Mouse (Mus musculus): ENCODE measurements around the gene Thsd7a. TPM values are rescaled to one million over a fixed set of nuclear protein-coding genes. Genes with fewer than 3 reads are reported as not detected.

The Thsd7a gene
- polyA plus RNA-seq, 1 experiment from 2014 or later, result 0.24 TPM

DNA sequence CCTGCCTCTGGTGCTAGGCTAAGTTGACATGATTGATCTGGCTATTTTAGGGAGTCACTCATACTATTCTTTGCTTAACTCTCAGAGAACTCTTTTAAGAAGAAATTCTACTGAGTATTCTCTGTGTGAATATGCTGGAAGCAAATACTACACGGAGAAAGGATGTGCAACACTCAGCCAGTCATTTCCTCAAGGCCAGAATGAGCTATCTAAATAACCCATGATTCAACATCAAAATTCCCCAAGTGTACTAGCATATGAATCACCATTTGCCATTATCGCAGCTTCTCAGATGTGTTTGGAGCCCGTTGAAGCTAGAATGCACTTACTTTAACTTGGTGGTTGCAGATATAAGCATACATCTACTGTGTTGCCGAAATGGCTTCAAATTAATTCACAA is 147.0 kb downstream of the Thsd7a start:
- no peaks in the 10 kb centered on the region for H3K9me3 ChIP-seq (replicated peaks; ENCODE audit: control insufficient read depth, low read length)
- WGBS (ENCODE audit: insufficient replicate concordance), result 65% methylated on average over 4 of the region's 4 CpGs
- H3K4me1 ChIP-seq (ENCODE audit: control insufficient read depth, low read depth, low read length), result no peaks in the 10 kb centered on the region
- no peaks in the 10 kb centered on the region for H3K27me3 ChIP-seq (ENCODE audit: control insufficient read depth, insufficient read depth, low read depth, low read length)
- no peak for ATAC-seq (ENCODE audit: low read depth)
- no peak overlapping the region for H3K4me2 ChIP-seq (ENCODE audit: low read depth, low read length)
- no peak overlapping the region for H3K27ac ChIP-seq (ENCODE audit: low read length)
- H3K9ac ChIP-seq (ENCODE audit: low read depth, low read length), result no peak overlapping the region
- no peaks in the 10 kb centered on the region for H3K36me3 ChIP-seq (ENCODE audit: control insufficient read depth, insufficient read depth)
- H3K4me3 ChIP-seq (ENCODE audit: low read depth, low read length), result no peak overlapping the region

DNA sequence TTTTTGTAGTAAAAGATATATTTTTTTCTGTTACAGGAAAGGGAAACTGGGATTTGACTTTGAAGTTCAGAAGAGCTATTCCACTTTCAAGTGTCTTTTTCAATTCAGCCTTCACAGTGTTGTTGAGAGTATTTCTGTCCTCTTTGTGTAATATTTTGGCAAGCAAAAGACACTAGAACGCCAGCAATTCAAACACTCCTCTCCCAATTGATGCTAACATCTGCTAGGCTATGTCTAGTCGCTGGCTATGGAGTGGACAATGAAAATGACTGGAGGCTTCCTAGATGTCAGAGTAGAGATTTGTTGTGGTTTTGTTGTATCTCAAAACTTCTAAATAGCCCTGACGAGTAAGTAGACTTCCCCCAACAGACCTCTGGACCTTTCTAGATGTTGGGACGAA is 164.8 kb downstream of the Thsd7a start:
- WGBS (ENCODE audit: insufficient replicate concordance), result 46% methylated on average over 4 of the region's 4 CpGs
- no peaks in the 10 kb centered on the region for H3K4me1 ChIP-seq (ENCODE audit: control insufficient read depth, low read depth, low read length)
- no peak overlapping the region for H3K4me2 ChIP-seq (ENCODE audit: low read depth, low read length)
- H3K9me3 ChIP-seq (replicated peaks; ENCODE audit: control insufficient read depth, low read length), result no peaks in the 10 kb centered on the region
- no peak for ATAC-seq (ENCODE audit: low read depth)
- H3K9ac ChIP-seq (ENCODE audit: low read depth, low read length), result no peak overlapping the region
- H3K36me3 ChIP-seq (ENCODE audit: control insufficient read depth, insufficient read depth), result no peaks in the 10 kb centered on the region
- H3K27me3 ChIP-seq (ENCODE audit: control insufficient read depth, insufficient read depth, low read depth, low read length), result no peaks in the 10 kb centered on the region
- no peak overlapping the region for H3K27ac ChIP-seq (ENCODE audit: low read length)
- H3K4me3 ChIP-seq (ENCODE audit: low read depth, low read length), result no peak overlapping the region

DNA sequence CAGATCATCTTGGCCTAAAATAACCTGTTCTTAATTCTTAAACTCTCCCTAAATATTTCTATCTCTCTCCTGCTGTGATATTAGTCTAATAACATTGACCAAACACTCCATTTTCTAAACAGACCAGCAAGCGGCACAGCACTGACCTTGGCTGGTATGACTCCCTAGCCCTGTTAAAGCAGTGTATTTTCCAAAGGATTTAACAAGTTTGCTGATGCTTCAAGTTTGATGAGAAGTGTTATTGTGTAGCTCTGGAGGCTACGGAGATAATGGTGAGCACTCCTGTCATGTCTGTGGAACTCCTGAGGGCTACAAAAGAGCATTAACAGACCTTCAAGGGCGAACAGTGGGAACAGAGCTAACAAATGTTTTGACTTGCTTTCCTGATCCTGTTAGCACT is 168.1 kb downstream of the Thsd7a start:
- WGBS (ENCODE audit: insufficient replicate concordance), result 57% methylated on average over 3 of the region's 3 CpGs
- Histone ChIP-seq H3K9ac (ENCODE audit: low read depth, low read length) (no peak overlapping the region), H3K4me2 (ENCODE audit: low read depth, low read length) (no peak overlapping the region), H3K27ac (ENCODE audit: low read length) (no peak overlapping the region), H3K4me3 (ENCODE audit: low read depth, low read length) (no peak overlapping the region), H3K9me3 (replicated peaks; ENCODE audit: control insufficient read depth, low read length) (no peaks in the 10 kb centered on the region), H3K27me3 (ENCODE audit: control insufficient read depth, insufficient read depth, low read depth, low read length) (no peaks in the 10 kb centered on the region), H3K36me3 (ENCODE audit: control insufficient read depth, insufficient read depth) (no peaks in the 10 kb centered on the region), H3K4me1 (ENCODE audit: control insufficient read depth, low read depth, low read length) (no peaks in the 10 kb centered on the region)
- no peak for ATAC-seq (ENCODE audit: low read depth)

- H3K9me3 ChIP-seq (replicated peaks; ENCODE audit: control insufficient read depth, low read length), result no peaks in the 10 kb centered on the region
- WGBS (ENCODE audit: insufficient replicate concordance), result 48% methylated on average over 6 of the region's 6 CpGs
- no peaks in the 10 kb centered on the region for H3K36me3 ChIP-seq (ENCODE audit: control insufficient read depth, insufficient read depth)
- no peaks in the 10 kb centered on the region for H3K4me1 ChIP-seq (ENCODE audit: control insufficient read depth, low read depth, low read length)
- no peaks in the 10 kb centered on the region for H3K27me3 ChIP-seq (ENCODE audit: control insufficient read depth, insufficient read depth, low read depth, low read length)
- no peak overlapping the region for H3K4me2 ChIP-seq (ENCODE audit: low read depth, low read length)
- no peak for ATAC-seq (ENCODE audit: low read depth)
- no peak overlapping the region for H3K9ac ChIP-seq (ENCODE audit: low read depth, low read length)
- H3K27ac ChIP-seq (ENCODE audit: low read length), result no peak overlapping the region
- H3K4me3 ChIP-seq (ENCODE audit: low read depth, low read length), result no peak overlapping the region
These were observed 173.5 kb downstream of the Thsd7a start for GRCm38 (mm10) chr6:12575619-12576216.

DNA sequence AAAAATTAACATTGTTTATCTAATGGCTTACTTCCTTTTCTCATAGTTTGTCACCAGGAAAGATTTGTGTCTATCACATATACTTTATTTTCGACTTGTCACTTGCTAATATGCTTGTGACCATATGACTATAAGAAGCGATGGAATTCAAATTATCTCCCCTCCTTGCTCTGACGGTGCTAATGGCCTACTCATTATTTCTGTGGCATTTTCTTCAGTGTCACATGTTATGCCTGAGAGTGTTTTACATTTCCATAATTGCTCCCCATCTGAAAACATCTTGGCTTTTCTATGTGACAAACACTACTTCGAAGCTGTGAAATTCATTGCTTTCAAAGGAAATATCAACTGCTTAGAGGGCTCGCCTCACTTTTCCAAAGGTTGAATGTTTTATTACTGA is 177.0 kb downstream of the Thsd7a start:
- Histone ChIP-seq H3K27me3 (ENCODE audit: control insufficient read depth, insufficient read depth, low read depth, low read length) (no peaks in the 10 kb centered on the region), H3K27ac (ENCODE audit: low read length) (no peak overlapping the region), H3K9ac (ENCODE audit: low read depth, low read length) (no peak overlapping the region), H3K4me3 (ENCODE audit: low read depth, low read length) (no peak overlapping the region), H3K36me3 (ENCODE audit: control insufficient read depth, insufficient read depth) (no peaks in the 10 kb centered on the region), H3K4me1 (ENCODE audit: control insufficient read depth, low read depth, low read length) (no peaks in the 10 kb centered on the region), H3K4me2 (ENCODE audit: low read depth, low read length) (no peak overlapping the region), H3K9me3 (replicated peaks; ENCODE audit: control insufficient read depth, low read length) (no peaks in the 10 kb centered on the region)
- WGBS (ENCODE audit: insufficient replicate concordance), result 69% methylated on average over 5 of the region's 5 CpGs
- ATAC-seq (ENCODE audit: low read depth), result no peak

GRCm38 (mm10) chr6:12565136-12565535 is 184.1 kb downstream of the Thsd7a start:
- Histone ChIP-seq H3K4me3 (ENCODE audit: low read depth, low read length) (no peak overlapping the region), H3K9ac (ENCODE audit: low read depth, low read length) (no peak overlapping the region), H3K4me2 (ENCODE audit: low read depth, low read length) (no peak overlapping the region), H3K27ac (ENCODE audit: low read length) (no peak overlapping the region), H3K4me1 (ENCODE audit: control insufficient read depth, low read depth, low read length) (no peaks in the 10 kb centered on the region), H3K9me3 (replicated peaks; ENCODE audit: control insufficient read depth, low read length) (no peaks in the 10 kb centered on the region), H3K27me3 (ENCODE audit: control insufficient read depth, insufficient read depth, low read depth, low read length) (no peaks in the 10 kb centered on the region), H3K36me3 (ENCODE audit: control insufficient read depth, insufficient read depth) (no peaks in the 10 kb centered on the region)
- 45% methylated on average over 4 of the region's 4 CpGs for WGBS (ENCODE audit: insufficient replicate concordance)
- ATAC-seq (ENCODE audit: low read depth), result no peak

GRCm38 (mm10) chr6:12562336-12562735 is 186.9 kb downstream of the Thsd7a start:
- no peak overlapping the region for H3K9ac ChIP-seq (ENCODE audit: low read depth, low read length)
- no peaks in the 10 kb centered on the region for H3K27me3 ChIP-seq (ENCODE audit: control insufficient read depth, insufficient read depth, low read depth, low read length)
- no peaks in the 10 kb centered on the region for H3K9me3 ChIP-seq (replicated peaks; ENCODE audit: control insufficient read depth, low read length)
- no peak overlapping the region for H3K4me3 ChIP-seq (ENCODE audit: low read depth, low read length)
- H3K4me1 ChIP-seq (ENCODE audit: control insufficient read depth, low read depth, low read length), result no peaks in the 10 kb centered on the region
- H3K27ac ChIP-seq (ENCODE audit: low read length), result no peak overlapping the region
- no peak overlapping the region for H3K4me2 ChIP-seq (ENCODE audit: low read depth, low read length)
- no peaks in the 10 kb centered on the region for H3K36me3 ChIP-seq (ENCODE audit: control insufficient read depth, insufficient read depth)
- no peak for ATAC-seq (ENCODE audit: low read depth)
- WGBS (ENCODE audit: insufficient replicate concordance), result 45% methylated on average over 3 of the region's 3 CpGs

DNA sequence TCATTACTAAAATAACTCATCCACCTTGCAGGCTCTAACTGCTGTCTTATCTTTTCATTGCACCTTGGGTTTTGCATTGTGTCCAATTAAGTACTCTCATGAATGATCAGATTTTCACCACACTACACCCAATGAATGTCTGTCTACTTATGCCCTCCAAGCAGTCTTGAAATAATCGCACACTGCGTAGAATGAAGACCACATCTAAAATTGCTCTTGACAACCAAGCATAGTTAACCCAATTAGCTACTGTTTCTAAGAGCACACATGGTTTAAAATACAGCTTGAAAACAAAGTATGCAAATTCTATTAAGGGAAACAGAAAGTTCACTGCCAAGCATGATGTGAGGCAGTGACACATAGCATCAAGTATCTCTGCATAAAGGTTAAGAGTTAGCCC is 188.7 kb downstream of the Thsd7a start:
- no peak overlapping the region for H3K4me2 ChIP-seq (ENCODE audit: low read depth, low read length)
- no peaks in the 10 kb centered on the region for H3K4me1 ChIP-seq (ENCODE audit: control insufficient read depth, low read depth, low read length)
- ATAC-seq (ENCODE audit: low read depth), result no peak
- no peaks in the 10 kb centered on the region for H3K9me3 ChIP-seq (replicated peaks; ENCODE audit: control insufficient read depth, low read length)
- H3K27me3 ChIP-seq (ENCODE audit: control insufficient read depth, insufficient read depth, low read depth, low read length), result no peaks in the 10 kb centered on the region
- no peaks in the 10 kb centered on the region for H3K36me3 ChIP-seq (ENCODE audit: control insufficient read depth, insufficient read depth)
- no peak overlapping the region for H3K27ac ChIP-seq (ENCODE audit: low read length)
- no peak overlapping the region for H3K9ac ChIP-seq (ENCODE audit: low read depth, low read length)
- 77% methylated on average over 2 of the region's 2 CpGs for WGBS (ENCODE audit: insufficient replicate concordance)
- H3K4me3 ChIP-seq (ENCODE audit: low read depth, low read length), result no peak overlapping the region

DNA sequence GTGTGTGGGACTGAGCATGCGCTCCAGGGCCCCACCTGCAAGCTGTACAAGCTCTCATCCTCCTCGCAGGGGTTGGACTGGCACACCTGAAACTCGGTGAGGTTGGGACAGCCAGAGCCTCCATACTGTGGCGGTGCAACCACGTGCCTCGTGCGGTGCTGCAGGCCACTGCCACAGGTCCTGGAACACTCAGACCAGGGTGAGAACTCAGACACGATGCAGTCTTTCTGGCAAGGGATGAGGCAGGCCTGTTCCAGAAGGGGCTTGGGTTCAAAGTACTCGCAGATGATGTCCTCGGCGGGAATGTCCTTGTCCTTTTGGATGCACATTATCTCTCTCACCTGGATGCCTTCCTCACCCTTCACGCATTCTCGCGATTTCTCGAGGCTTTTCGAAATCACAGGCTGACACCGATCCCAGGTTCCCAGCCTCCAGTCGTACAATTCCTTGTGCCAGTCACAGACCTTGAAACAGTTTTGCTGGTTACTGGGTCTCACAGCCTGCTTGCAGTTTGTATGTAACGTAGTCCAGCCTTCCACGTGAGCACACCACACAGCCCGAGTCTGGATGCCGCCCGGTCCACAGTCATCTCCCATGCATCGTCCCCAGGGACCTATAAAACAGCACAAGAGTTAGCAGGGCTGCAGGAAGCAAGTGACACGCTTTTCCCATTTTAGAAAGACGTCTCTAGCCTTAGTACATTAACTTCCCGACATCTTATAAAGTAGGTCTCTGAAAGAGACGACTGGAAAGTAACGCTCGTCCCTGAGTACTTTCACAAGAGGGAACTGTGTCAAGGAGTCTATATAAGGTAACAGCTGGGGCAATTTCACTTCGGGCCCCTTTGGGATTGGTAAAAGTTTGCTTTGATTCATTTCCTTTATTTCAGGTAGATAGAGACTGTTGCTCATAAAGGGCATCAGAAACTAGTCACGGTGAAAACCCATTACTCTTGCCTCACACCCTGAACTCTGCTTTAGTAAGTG is 193.8 kb downstream of the Thsd7a start:
- H3K4me2 ChIP-seq (ENCODE audit: low read depth, low read length), result no peak overlapping the region
- H3K9me3 ChIP-seq (replicated peaks; ENCODE audit: control insufficient read depth, low read length), result no peaks in the 10 kb centered on the region
- H3K27ac ChIP-seq (ENCODE audit: low read length), result no peak overlapping the region
- H3K4me3 ChIP-seq (ENCODE audit: low read depth, low read length), result no peak overlapping the region
- no peaks in the 10 kb centered on the region for H3K4me1 ChIP-seq (ENCODE audit: control insufficient read depth, low read depth, low read length)
- ATAC-seq (ENCODE audit: low read depth), result no peak
- WGBS (ENCODE audit: insufficient replicate concordance), result 76% methylated on average over 32 of the region's 32 CpGs
- no peaks in the 10 kb centered on the region for H3K27me3 ChIP-seq (ENCODE audit: control insufficient read depth, insufficient read depth, low read depth, low read length)
- no peaks in the 10 kb centered on the region for H3K36me3 ChIP-seq (ENCODE audit: control insufficient read depth, insufficient read depth)
- H3K9ac ChIP-seq (ENCODE audit: low read depth, low read length), result no peak overlapping the region
